Mouse (Mus musculus) kidney, adult 2 months (tissue): Measurements from ENCODE around the gene Gtf3c5. TPM values are rescaled to one million over a fixed set of nuclear protein-coding genes. Genes with fewer than 3 reads are reported as not detected.
A peak's percentile ranks its signal among the peaks of the same experiment; 100 is the strongest.

Source experiments
- DNase-seq: peaks from one replicate; pipeline ENCODE4 v3.0.0; 2021
- H3K27ac ChIP-seq: fragments of 200-500 bp; 2 replicates; pipeline ENCODE4 v1.5.1; 2012; ENCODE audit warnings: low read depth, low read length, control low read depth, inconsistent platforms; ENCODE audit not compliant: insufficient read depth
- H3K27me3 ChIP-seq: fragments of 200-500 bp; replicated peaks from 2 replicates; pipeline ENCODE4 v1.6.1; 2012; ENCODE audit warnings: mild to moderate bottlenecking, moderate library complexity, low read length, inconsistent platforms; ENCODE audit not compliant: control insufficient read depth, insufficient read depth
- H3K36me3 ChIP-seq: fragments of 200-500 bp; 2 replicates; pipeline ENCODE4 v1.6.1; 2012; ENCODE audit warnings: mild to moderate bottlenecking, moderate library complexity, low read length, inconsistent platforms; ENCODE audit not compliant: control insufficient read depth, insufficient read depth
- H3K4me1 ChIP-seq: fragments of 200-500 bp; 2 replicates; pipeline ENCODE4 v1.6.1; 2011; ENCODE audit warnings: low read length; ENCODE audit not compliant: control insufficient read depth, insufficient read depth
- H3K4me3 ChIP-seq: fragments of 200-500 bp; 2 replicates; pipeline ENCODE4 v1.5.1; 2011; ENCODE audit warnings: mild to moderate bottlenecking, low read depth, low read length, control low read depth; ENCODE audit not compliant: insufficient read depth
- CTCF ChIP-seq: fragments of 200-500 bp; conservative IDR thresholded peaks from 2 replicates; pipeline ENCODE4 v1.5.1; 2011; ENCODE audit warnings: low read depth, mild to moderate bottlenecking, control low read depth, low read length, moderate library complexity, mixed read lengths; ENCODE audit not compliant: insufficient read depth, insufficient read length
- POLR2A ChIP-seq: fragments of 200-500 bp; IDR thresholded peaks from one replicate; pipeline ENCODE4 v1.6.1; 2011; ENCODE audit warnings: low read depth, low read length, control low read depth
- WGBS: fragments of 180-500 bp; shearing (Covaris S2); methylation state at CpG from one replicate; pipeline ENCODE4 v1.1.7; 2018; 5-methylcytosine and 5-hydroxymethylcytosine counted together
- polyA plus RNA-seq: library from polyadenylated mRNA; depleted of rRNA; stranded (reverse); fragments of >200 nt; gene quantifications from 2 replicates; pipeline ENCODE4 v1.2.3, GENCODE M21; 2012

The Gtf3c5 gene
- polyA plus RNA-seq, 1 experiment: 20.8 TPM

GRCm38 (mm10) chr2:28547237-28548172 lies 36.0 kb downstream of the Gtf3c5 start:
- no peaks in the 10 kb centered on the region for H3K36me3 ChIP-seq
- no peaks in the 10 kb centered on the region; the same call in 1 of the 2 replicates for H3K4me1 ChIP-seq
- DNase-seq: peak; percentile 90
- H3K27me3 ChIP-seq: no peaks in the 10 kb centered on the region
- H3K27ac ChIP-seq: no peak overlapping the region
- H3K4me3 ChIP-seq: no peak overlapping the region
- no peak for TF ChIP-seq POLR2A
- TF ChIP-seq CTCF: peak; percentile 97
- WGBS: 46% methylated on average over 11 of the region's 11 CpGs

- Histone ChIP-seq H3K36me3 (no peaks in the 10 kb centered on the region), H3K4me1 (no peaks in the 10 kb centered on the region; the same call in 1 of the 2 replicates), H3K27me3 (no peaks in the 10 kb centered on the region), H3K27ac (no peak overlapping the region), H3K4me3 (no peak overlapping the region)
- WGBS: 87% methylated on average over 6 of the region's 6 CpGs
- TF ChIP-seq POLR2A (no peak), CTCF (no peak)
- no peak for DNase-seq
Observed at GRCm38 (mm10) chr2:28546560-28546959, 37.0 kb downstream of the Gtf3c5 start.

DNA sequence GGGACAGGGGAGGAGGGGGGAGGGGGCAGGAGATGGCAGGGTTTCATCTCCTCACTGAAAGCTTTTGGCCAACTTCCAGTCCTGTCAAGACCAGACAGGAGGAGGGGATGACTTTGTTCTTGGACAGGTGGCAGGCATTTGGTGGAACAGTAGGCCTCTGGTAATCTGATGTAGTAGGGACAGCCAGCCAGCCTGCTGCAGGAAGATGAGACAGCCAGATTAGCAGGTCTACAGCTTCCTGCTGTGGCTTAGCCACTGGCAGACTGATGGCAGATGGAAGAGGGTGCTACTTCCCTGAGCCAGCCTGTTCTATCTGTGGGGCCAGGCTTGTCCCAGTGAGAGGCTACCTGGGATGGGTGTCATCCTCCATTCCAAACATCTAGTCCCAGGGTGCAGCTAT lies 37.6 kb downstream of the Gtf3c5 start:
- no peaks in the 10 kb centered on the region for H3K27me3 ChIP-seq
- TF ChIP-seq POLR2A (no peak), CTCF (no peak)
- H3K27ac ChIP-seq: no peak overlapping the region
- DNase-seq: no peak
- no peaks in the 10 kb centered on the region for H3K36me3 ChIP-seq
- H3K4me1 ChIP-seq: no peaks in the 10 kb centered on the region; the same call in 1 of the 2 replicates
- H3K4me3 ChIP-seq: no peak overlapping the region

DNA sequence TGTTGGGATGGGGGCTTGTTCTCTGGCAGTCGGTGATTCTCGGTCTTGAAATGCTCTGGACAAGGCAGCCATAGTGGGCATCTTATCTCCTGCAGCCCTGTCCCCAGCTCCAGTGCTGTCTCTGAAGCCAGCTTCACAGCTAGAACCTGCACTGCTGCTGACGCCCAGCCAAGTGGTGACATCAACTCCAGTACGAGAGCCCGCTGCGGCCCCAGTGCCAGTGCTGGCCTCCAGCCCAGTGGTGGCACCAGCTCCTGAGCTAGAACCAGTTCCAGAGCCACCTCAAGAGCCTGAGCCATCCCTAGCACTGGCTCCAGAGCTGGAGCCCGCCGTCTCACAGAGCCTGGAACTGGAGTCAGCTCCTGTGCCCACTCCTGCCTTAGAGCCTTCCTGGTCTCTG lies 39.7 kb downstream of the Gtf3c5 start:
- Histone ChIP-seq H3K27ac (no peak overlapping the region), H3K4me1 (peaks cover 9% of the 10 kb centered on the region), H3K36me3 (no peaks in the 10 kb centered on the region), H3K27me3 (no peaks in the 10 kb centered on the region), H3K4me3 (no peak overlapping the region)
- no peak for DNase-seq
- TF ChIP-seq CTCF (no peak), POLR2A (no peak)
- WGBS: 90% methylated on average over 8 of the region's 8 CpGs

DNA sequence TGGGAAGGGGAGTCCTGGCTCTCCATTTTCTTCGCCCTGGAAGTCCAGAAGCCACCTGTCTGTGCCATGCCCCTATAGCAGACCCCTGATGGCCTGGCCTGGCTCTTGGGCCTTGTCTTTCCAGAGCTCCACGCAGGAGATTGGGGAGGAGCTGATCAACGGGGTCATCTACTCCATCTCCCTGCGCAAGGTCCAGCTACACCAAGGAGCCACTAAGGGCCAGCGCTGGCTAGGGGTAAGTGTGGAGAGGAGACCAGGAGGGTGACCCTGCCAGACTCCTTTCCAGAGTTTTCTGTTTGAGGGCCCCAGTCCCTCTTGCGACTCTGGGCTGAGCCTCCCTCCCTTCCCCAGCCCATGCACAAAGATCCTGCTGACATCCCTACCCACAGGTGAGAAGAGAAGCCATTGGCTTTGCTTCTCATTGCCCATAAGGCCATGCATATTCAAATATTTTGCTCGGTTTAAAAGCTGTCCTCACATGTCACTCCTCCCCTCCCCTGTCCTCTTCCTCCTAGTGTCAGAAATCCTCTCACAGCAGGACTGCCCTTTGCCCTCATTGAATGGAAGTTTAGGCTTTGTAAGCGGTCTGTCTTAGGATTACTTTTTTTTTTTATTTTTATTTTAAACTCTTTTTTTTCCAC lies 42.8 kb downstream of the Gtf3c5 start:
- TF ChIP-seq CTCF: no peak
- no peak for TF ChIP-seq POLR2A
- Histone ChIP-seq H3K27me3 (no peaks in the 10 kb centered on the region), H3K4me1 (peaks cover 10% of the 10 kb centered on the region), H3K27ac (no peak overlapping the region), H3K36me3 (no peaks in the 10 kb centered on the region), H3K4me3 (no peak overlapping the region)
- WGBS: 76% methylated on average over 8 of the region's 8 CpGs
- DNase-seq: no peak

- Histone ChIP-seq H3K4me3 (no peak overlapping the region), H3K27ac (no peak overlapping the region), H3K27me3 (no peaks in the 10 kb centered on the region), H3K36me3 (no peaks in the 10 kb centered on the region), H3K4me1 (peaks cover 10% of the 10 kb centered on the region)
- WGBS: 78% methylated on average over 2 of the region's 2 CpGs
- no peak for TF ChIP-seq CTCF
- no peak for TF ChIP-seq POLR2A
- DNase-seq: no peak
Observed at GRCm38 (mm10) chr2:28539949-28540348, 43.6 kb downstream of the Gtf3c5 start.

- 39% methylated on average over 7 of the region's 7 CpGs for WGBS
- peak overlapping the region; percentile 0; the same call in 1 of the 2 replicates for H3K27ac ChIP-seq
- TF ChIP-seq POLR2A: no peak
- TF ChIP-seq CTCF: no peak
Observed at GRCm38 (mm10) chr2:28539206-28539605, 44.3 kb downstream of the Gtf3c5 start.

More at GRCm38 (mm10) chr2:28539206-28539605, 44.3 kb downstream of the Gtf3c5 start:
- Histone ChIP-seq H3K4me3 (no peak overlapping the region), H3K27me3 (no peaks in the 10 kb centered on the region), H3K36me3 (no peaks in the 10 kb centered on the region), H3K4me1 (peaks cover 10% of the 10 kb centered on the region)
- DNase-seq: no peak
